In genomic region chr9:48823851-48824250, GRCm38 (mm10) we compare ENCODE assay signal across 21 mouse cellular contexts. TPM values are rescaled to one million over a fixed set of nuclear protein-coding genes. Genes with fewer than 3 reads are reported as not detected.
DNase-seq lines count a peak whose midpoint lies in the region; ATAC-seq and TF ChIP-seq lines count a peak whose summit lies in the region.
"Had no signal": no experiment of that assay in that cellular context is flagged by ENCODE, and none has a peak within 500 bp of the region (broad histone marks: within the 10 kb centered on the region; RNA-seq: fewer than 3 reads in every experiment).

No protein-coding gene starts in this region.

- no peaks in the 10 kb centered on the region for H3K36me3 ChIP-seq in midbrain, embryonic 11.5 days (ENCODE audit: control insufficient read depth, insufficient read depth, low read length)
- no peaks in the 10 kb centered on the region for H3K36me3 ChIP-seq in midbrain, embryonic 15.5 days (replicated peaks)
- H3K36me3 ChIP-seq in embryonic facial prominence, embryonic 12.5 days, result no peaks in the 10 kb centered on the region
- H3K36me3 ChIP-seq: heart, embryonic 15.5 days; liver, embryonic 13.5 days had no signal

- no peak for TF ChIP-seq CTCF in gastrocnemius, adult 2 months (IDR thresholded peaks at IDR 0.05)

- H3K9me3 ChIP-seq in midbrain, embryonic 11.5 days (ENCODE audit: control insufficient read depth, low read length), result no peaks in the 10 kb centered on the region
- no peaks in the 10 kb centered on the region for H3K9me3 ChIP-seq in midbrain, embryonic 15.5 days
- H3K9me3 ChIP-seq in embryonic facial prominence, embryonic 12.5 days, result no peaks in the 10 kb centered on the region
- H3K9me3 ChIP-seq: heart, embryonic 15.5 days; liver, embryonic 13.5 days had no signal

- no peaks in the 10 kb centered on the region for H3K27me3 ChIP-seq in midbrain, embryonic 11.5 days (ENCODE audit: control insufficient read depth, insufficient read depth, low read length)
- H3K27me3 ChIP-seq in midbrain, embryonic 15.5 days (replicated peaks), result no peaks in the 10 kb centered on the region
- H3K27me3 ChIP-seq in embryonic facial prominence, embryonic 12.5 days, result peaks cover 5% of the 10 kb centered on the region

- H3K4me1 ChIP-seq in midbrain, embryonic 11.5 days (ENCODE audit: control insufficient read depth, insufficient read depth, low read length), result peaks cover 46% of the 10 kb centered on the region
- H3K4me1 ChIP-seq in midbrain, embryonic 15.5 days, result peaks cover 14% of the 10 kb centered on the region
- H3K4me1 ChIP-seq in embryonic facial prominence, embryonic 12.5 days, result peaks cover 63% of the 10 kb centered on the region

- DNase-seq in gastrocnemius, adult 2 months, result peak; percentile 22
- no peak for DNase-seq in gastrocnemius, postnatal 14 days
- DNase-seq in midbrain, embryonic 11.5 days (ENCODE audit: low spot score, missing footprints), result peak; percentile 89
- DNase-seq: adrenal gland, adult 8-10 months; B cell, adult 2 months; cerebellum, postnatal 10 days; gastrocnemius, postnatal 10 days; kidney, adult 11 months; left cerebral cortex, postnatal 4 days; liver, embryonic 13.5 days; lung, embryonic 14.5 days; midbrain, embryonic 14.5 days; right cerebral cortex, postnatal 14 days; thymus, adult 2 months had no signal

- intact Hi-C loops in gastrocnemius, adult 2 months (cut with DNase I), result no loop called here
- intact Hi-C loops in gastrocnemius, postnatal 14 days (cut with DNase I; ENCODE audit: low total_unique reads), result no loop called here

- peak overlapping the region; percentile 69 for H3K4me3 ChIP-seq in gastrocnemius, adult 2 months
- no peak overlapping the region for H3K4me3 ChIP-seq in midbrain, embryonic 11.5 days (ENCODE audit: low read depth, low read length)
- H3K4me3 ChIP-seq in midbrain, embryonic 15.5 days, result no peak overlapping the region
- H3K4me3 ChIP-seq in embryonic facial prominence, embryonic 12.5 days, result no peak overlapping the region
- H3K4me3 ChIP-seq: erythroblast, embryonic 14.5 days; heart, embryonic 15.5 days; liver, embryonic 13.5 days had no signal

- H3K4me2 ChIP-seq in midbrain, embryonic 11.5 days, result no peak overlapping the region; the same call in 1 of the 2 replicates
- H3K4me2 ChIP-seq in midbrain, embryonic 15.5 days, result no peak overlapping the region
- peak overlapping the region; percentile 7; the same call in 1 of the 2 replicates for H3K4me2 ChIP-seq in embryonic facial prominence, embryonic 12.5 days (replicated peaks)
- H3K4me2 ChIP-seq: heart, embryonic 15.5 days; liver, embryonic 13.5 days; lung, embryonic 14.5 days had no signal

- WGBS in midbrain, embryonic 11.5 days, result 15% methylated on average over 6 of the region's 6 CpGs
- WGBS in midbrain, embryonic 15.5 days, result 19% methylated on average over 6 of the region's 6 CpGs
- WGBS in embryonic facial prominence, embryonic 12.5 days, result 12% methylated on average over 6 of the region's 6 CpGs

- no peak overlapping the region for H3K9ac ChIP-seq in midbrain, embryonic 11.5 days (ENCODE audit: low read length)
- H3K9ac ChIP-seq in midbrain, embryonic 15.5 days, result no peak overlapping the region
- H3K9ac ChIP-seq in embryonic facial prominence, embryonic 12.5 days, result no peak overlapping the region
- H3K9ac ChIP-seq: heart, embryonic 15.5 days; liver, embryonic 13.5 days; lung, embryonic 14.5 days had no signal

- no peak for ATAC-seq in midbrain, embryonic 11.5 days (ENCODE audit: low FRiP score)
- ATAC-seq in midbrain, embryonic 15.5 days (replicated peaks), result no peak
- ATAC-seq in embryonic facial prominence, embryonic 12.5 days (ENCODE audit: insufficient number of reproducible peaks, insufficient read depth, low FRiP score, low TSS enrichment), result no peak
- no peak for ATAC-seq in frontal cortex, adult (ENCODE audit: low TSS enrichment)
- no peak for ATAC-seq in megakaryocyte, adult 5-6 weeks (ENCODE audit: poor library complexity, severe bottlenecking)

- peak overlapping the region; percentile 96 for H3K27ac ChIP-seq in gastrocnemius, adult 2 months
- peak overlapping the region; percentile 22; the same call in 1 of the 2 replicates for H3K27ac ChIP-seq in midbrain, embryonic 11.5 days (ENCODE audit: low read depth, low read length)
- no peak overlapping the region for H3K27ac ChIP-seq in midbrain, embryonic 15.5 days
- peak overlapping the region; percentile 70 for H3K27ac ChIP-seq in embryonic facial prominence, embryonic 12.5 days
- H3K27ac ChIP-seq: heart, embryonic 15.5 days; liver, embryonic 13.5 days; macrophage had no signal

RNA-seq across cellular contexts. Expression of gene Zbtb16, which starts 12.2 kb away (rescaled TPM):
- total RNA-seq in gastrocnemius, adult 2 months (2021), result 100 to 1,000 TPM; 163 to 166 TPM
- 100 to 1,000 TPM in 1 of 2 experiments, 10 to 100 TPM in 1; 70.1 to 157 TPM for total RNA-seq in gastrocnemius, postnatal 14 days (2021)
- polyA plus RNA-seq in midbrain, embryonic 11.5 days (2014; fragmentation: Nextera tagmentation; extraction: Ambion mirVana), result 14.0 and 15.0 TPM in 2 replicates
- 7.9 and 8.0 TPM in 2 replicates for polyA plus RNA-seq in midbrain, embryonic 15.5 days (2015; fragmentation: Nextera tagmentation; extraction: Ambion mirVana)
- polyA plus RNA-seq in embryonic facial prominence, embryonic 12.5 days (2016; fragmentation: Nextera tagmentation; extraction: Ambion mirVana), result 4.1 and 5.2 TPM in 2 replicates
- 1.9 and 3.0 TPM in 2 replicates for total RNA-seq in megakaryocyte, adult 5-6 weeks (2015)
- 2.2 and 2.7 TPM in 2 replicates for total RNA-seq in megakaryocyte, adult 5-6 weeks (2017)

Comparison
In these comparisons a context has a peak if more than half of its experiments do, and no peak if none do; other contexts are left out.
1. RNA of gene Zbtb16, which starts 12.2 kb away (total RNA-seq): 163 to 166 TPM in gastrocnemius, adult 2 months and 70.1 to 157 TPM in gastrocnemius, postnatal 14 days; 1.9 to 3.0 TPM in megakaryocyte, adult 5-6 weeks; every median in the first group is over 10 times any median in the second.